Mouse (Mus musculus): ENCODE results near the gene Kdm1a. TPM values are rescaled to one million over a fixed set of nuclear protein-coding genes. Genes with fewer than 3 reads are reported as not detected.

The Kdm1a gene
- polyA plus RNA-seq, 1 experiment from 2014 or later = 93.8 TPM

- H3K4me1 ChIP-seq (replicated peaks; ENCODE audit: control insufficient read depth, insufficient read depth, low read length) = peaks cover 24% of the 10 kb centered on the region
- no peak for ATAC-seq (ENCODE audit: low FRiP score)
- H3K4me3 ChIP-seq (replicated peaks; ENCODE audit: low read length) = no peak overlapping the region
- no peak overlapping the region for H3K27ac ChIP-seq
- 86% methylated on average over 2 of the region's 2 CpGs for WGBS
- no peak for DNase-seq (ENCODE audit: low spot score)
- no peaks in the 10 kb centered on the region for H3K27me3 ChIP-seq (ENCODE audit: control insufficient read depth, insufficient read depth, low read length)
- no peak overlapping the region for H3K4me2 ChIP-seq (replicated peaks)
- no peak overlapping the region for H3K9ac ChIP-seq
- peaks cover 14% of the 10 kb centered on the region for H3K36me3 ChIP-seq (replicated peaks; ENCODE audit: control insufficient read depth, insufficient read depth)
- no peaks in the 10 kb centered on the region for H3K9me3 ChIP-seq (ENCODE audit: control insufficient read depth, low read length)
Measured at GRCm38 (mm10) chr4:136594006-136594405, 8.5 kb downstream of the Kdm1a start.

DNA sequence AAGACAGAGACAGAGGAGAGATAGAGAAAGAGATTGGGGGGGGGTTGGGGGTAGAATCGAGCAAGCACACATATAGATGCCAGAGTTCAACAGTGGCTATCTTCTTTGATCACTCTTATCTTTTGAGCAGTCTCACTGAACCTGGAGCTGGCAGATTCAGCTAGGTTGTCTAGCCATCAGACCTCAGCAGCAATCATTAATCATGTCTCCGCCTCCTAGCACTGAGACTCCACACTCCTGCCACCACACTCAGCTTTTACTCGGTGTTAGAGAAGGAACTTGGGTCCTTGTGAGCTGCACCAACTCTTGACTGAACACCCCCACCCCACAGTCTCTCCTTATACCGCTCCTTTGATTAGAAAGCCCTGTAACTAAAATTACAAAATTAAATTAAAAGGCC lies 10.4 kb downstream of the Kdm1a start:
- Histone ChIP-seq H3K4me2 (replicated peaks) (no peak overlapping the region), H3K4me1 (replicated peaks; ENCODE audit: control insufficient read depth, insufficient read depth, low read length) (peaks cover 32% of the 10 kb centered on the region)
- 74% methylated on average over 4 of the region's 4 CpGs for WGBS

DNA sequence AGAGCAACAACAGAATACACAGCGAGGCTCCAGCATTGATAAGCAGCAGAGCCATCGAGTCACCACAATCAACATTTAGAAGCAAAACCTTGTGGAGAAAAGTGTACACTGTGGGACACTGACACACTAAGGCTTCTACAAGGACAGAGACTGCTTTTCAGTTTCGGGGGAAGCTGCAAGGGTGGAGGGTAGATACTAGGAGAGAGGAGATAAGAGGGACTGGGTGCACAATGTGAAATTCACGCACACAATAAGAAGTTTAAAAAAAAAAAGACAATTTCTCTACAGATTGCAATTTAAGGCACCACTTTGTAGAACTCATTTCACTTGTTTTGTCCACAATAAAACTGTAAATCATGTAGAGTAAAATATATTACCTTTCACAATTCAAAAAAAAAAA lies 14.5 kb downstream of the Kdm1a start:
- ATAC-seq (ENCODE audit: low FRiP score) (no peak), DNase-seq (ENCODE audit: low spot score) (no peak)
- H3K36me3 ChIP-seq (replicated peaks; ENCODE audit: control insufficient read depth, insufficient read depth) = peaks cover 14% of the 10 kb centered on the region
- 91% methylated on average over 4 of the region's 4 CpGs for WGBS
- H3K4me1 ChIP-seq (replicated peaks; ENCODE audit: control insufficient read depth, insufficient read depth, low read length) = peaks cover 17% of the 10 kb centered on the region
- H3K27ac ChIP-seq = no peak overlapping the region
- no peak overlapping the region for H3K9ac ChIP-seq
- H3K4me2 ChIP-seq (replicated peaks) = no peak overlapping the region
- no peak overlapping the region for H3K4me3 ChIP-seq (replicated peaks; ENCODE audit: low read length)
- no peaks in the 10 kb centered on the region for H3K9me3 ChIP-seq (ENCODE audit: control insufficient read depth, low read length)
- H3K27me3 ChIP-seq (ENCODE audit: control insufficient read depth, insufficient read depth, low read length) = no peaks in the 10 kb centered on the region

More for the DNA sequence above, 10.4 kb downstream of the Kdm1a start:
- no peak overlapping the region for H3K9ac ChIP-seq
- H3K36me3 ChIP-seq (replicated peaks; ENCODE audit: control insufficient read depth, insufficient read depth) = peaks cover 14% of the 10 kb centered on the region
- no peaks in the 10 kb centered on the region for H3K9me3 ChIP-seq (ENCODE audit: control insufficient read depth, low read length)
- DNase-seq (ENCODE audit: low spot score) (no peak), ATAC-seq (ENCODE audit: low FRiP score) (no peak)
- no peaks in the 10 kb centered on the region for H3K27me3 ChIP-seq (ENCODE audit: control insufficient read depth, insufficient read depth, low read length)
- H3K4me3 ChIP-seq (replicated peaks; ENCODE audit: low read length) = no peak overlapping the region
- H3K27ac ChIP-seq = no peak overlapping the region

- H3K9me3 ChIP-seq (ENCODE audit: control insufficient read depth, low read length) = no peaks in the 10 kb centered on the region
- 86% methylated on average over 4 of the region's 4 CpGs for WGBS
- H3K4me2 ChIP-seq (replicated peaks) = no peak overlapping the region
- ATAC-seq (ENCODE audit: low FRiP score) (no peak), DNase-seq (ENCODE audit: low spot score) (no peak)
- H3K4me1 ChIP-seq (replicated peaks; ENCODE audit: control insufficient read depth, insufficient read depth, low read length) = peaks cover 21% of the 10 kb centered on the region
- H3K9ac ChIP-seq = no peak overlapping the region
- H3K4me3 ChIP-seq (replicated peaks; ENCODE audit: low read length) = no peak overlapping the region
- H3K27ac ChIP-seq = no peak overlapping the region
- H3K27me3 ChIP-seq (ENCODE audit: control insufficient read depth, insufficient read depth, low read length) = no peaks in the 10 kb centered on the region
- peaks cover 14% of the 10 kb centered on the region for H3K36me3 ChIP-seq (replicated peaks; ENCODE audit: control insufficient read depth, insufficient read depth)
Measured at GRCm38 (mm10) chr4:136587221-136587827, 15.2 kb downstream of the Kdm1a start.

GRCm38 (mm10) chr4:136581885-136582284 lies 20.6 kb downstream of the Kdm1a start:
- Histone ChIP-seq H3K4me2 (replicated peaks) (no peak overlapping the region), H3K4me3 (replicated peaks; ENCODE audit: low read length) (no peak overlapping the region), H3K27me3 (ENCODE audit: control insufficient read depth, insufficient read depth, low read length) (no peaks in the 10 kb centered on the region), H3K4me1 (replicated peaks; ENCODE audit: control insufficient read depth, insufficient read depth, low read length) (peaks cover 8% of the 10 kb centered on the region), H3K9me3 (ENCODE audit: control insufficient read depth, low read length) (no peaks in the 10 kb centered on the region), H3K27ac (no peak overlapping the region), H3K36me3 (replicated peaks; ENCODE audit: control insufficient read depth, insufficient read depth) (peaks cover 3% of the 10 kb centered on the region; the same call in 1 of the 2 replicates), H3K9ac (no peak overlapping the region)
- ATAC-seq (ENCODE audit: low FRiP score) = no peak
- no peak for DNase-seq (ENCODE audit: low spot score)
- 83% methylated on average over 3 of the region's 3 CpGs for WGBS

- H3K4me1 ChIP-seq (replicated peaks; ENCODE audit: control insufficient read depth, insufficient read depth, low read length) = no peaks in the 10 kb centered on the region
- H3K27me3 ChIP-seq (ENCODE audit: control insufficient read depth, insufficient read depth, low read length) = no peaks in the 10 kb centered on the region
- H3K27ac ChIP-seq = no peak overlapping the region
- no peaks in the 10 kb centered on the region for H3K9me3 ChIP-seq (ENCODE audit: control insufficient read depth, low read length)
- H3K36me3 ChIP-seq (replicated peaks; ENCODE audit: control insufficient read depth, insufficient read depth) = peaks cover 85% of the 10 kb centered on the region
- no peak overlapping the region for H3K9ac ChIP-seq
- DNase-seq (ENCODE audit: low spot score) = no peak
- H3K4me3 ChIP-seq (replicated peaks; ENCODE audit: low read length) = no peak overlapping the region
- no peak overlapping the region for H3K4me2 ChIP-seq (replicated peaks)
- no peak for ATAC-seq (ENCODE audit: low FRiP score)
Measured at GRCm38 (mm10) chr4:136569998-136570397, 32.5 kb downstream of the Kdm1a start.

- Histone ChIP-seq H3K27ac (no peak overlapping the region), H3K4me2 (replicated peaks) (no peak overlapping the region), H3K27me3 (ENCODE audit: control insufficient read depth, insufficient read depth, low read length) (no peaks in the 10 kb centered on the region), H3K36me3 (replicated peaks; ENCODE audit: control insufficient read depth, insufficient read depth) (peaks cover 93% of the 10 kb centered on the region), H3K9me3 (ENCODE audit: control insufficient read depth, low read length) (no peaks in the 10 kb centered on the region), H3K4me1 (replicated peaks; ENCODE audit: control insufficient read depth, insufficient read depth, low read length) (no peaks in the 10 kb centered on the region), H3K4me3 (replicated peaks; ENCODE audit: low read length) (no peak overlapping the region), H3K9ac (no peak overlapping the region)
- 79% methylated on average over 3 of the region's 3 CpGs for WGBS
- DNase-seq (ENCODE audit: low spot score) (no peak), ATAC-seq (ENCODE audit: low FRiP score) (no peak)
Measured at GRCm38 (mm10) chr4:136568629-136569028, 33.9 kb downstream of the Kdm1a start.

GRCm38 (mm10) chr4:136562755-136563154 lies 39.8 kb downstream of the Kdm1a start:
- ATAC-seq (ENCODE audit: low FRiP score) = no peak
- no peak overlapping the region for H3K9ac ChIP-seq
- WGBS = 84% methylated on average over 6 of the region's 6 CpGs
- H3K36me3 ChIP-seq (replicated peaks; ENCODE audit: control insufficient read depth, insufficient read depth) = peaks cover 90% of the 10 kb centered on the region
- H3K27me3 ChIP-seq (ENCODE audit: control insufficient read depth, insufficient read depth, low read length) = no peaks in the 10 kb centered on the region
- H3K4me3 ChIP-seq (replicated peaks; ENCODE audit: low read length) = no peak overlapping the region
- no peak overlapping the region for H3K27ac ChIP-seq
- no peak overlapping the region for H3K4me2 ChIP-seq (replicated peaks)
- no peaks in the 10 kb centered on the region for H3K4me1 ChIP-seq (replicated peaks; ENCODE audit: control insufficient read depth, insufficient read depth, low read length)
- no peaks in the 10 kb centered on the region for H3K9me3 ChIP-seq (ENCODE audit: control insufficient read depth, low read length)
- DNase-seq (ENCODE audit: low spot score) = no peak

DNA sequence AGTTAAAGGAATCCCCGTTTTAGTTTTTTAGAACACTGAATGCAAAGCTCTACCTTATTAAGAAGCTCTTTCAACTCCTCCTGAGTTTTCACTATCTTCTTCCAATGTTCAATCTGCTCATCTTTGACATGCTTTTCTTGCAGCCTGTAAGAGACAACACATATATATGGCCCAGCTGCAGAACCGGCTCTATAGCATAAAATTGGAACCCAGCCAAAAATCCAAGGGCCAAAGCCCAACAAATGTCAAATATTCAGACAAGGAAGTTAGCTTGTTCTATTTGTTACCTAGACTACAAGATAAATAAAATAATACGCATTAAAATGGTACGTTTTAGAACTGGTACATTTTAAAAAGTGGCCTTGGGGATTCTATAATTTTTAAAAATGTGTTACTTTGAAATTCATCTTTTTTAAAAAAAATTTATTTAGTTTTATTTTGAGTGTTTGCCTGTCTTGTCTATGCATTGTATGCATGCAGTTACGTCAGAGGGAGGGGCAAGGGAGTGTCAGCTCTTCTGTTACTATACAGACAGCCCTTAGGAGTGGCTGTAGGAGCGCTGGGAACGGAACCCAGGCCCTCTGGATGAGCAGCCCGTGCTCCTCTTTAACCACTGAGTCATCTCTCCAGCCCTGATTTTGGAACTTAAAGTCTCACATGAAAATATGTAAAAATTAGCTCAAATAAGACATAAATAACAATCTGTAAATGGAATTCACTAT lies 42.1 kb downstream of the Kdm1a start:
- Histone ChIP-seq H3K9me3 (ENCODE audit: control insufficient read depth, low read length) (no peaks in the 10 kb centered on the region), H3K4me2 (replicated peaks) (no peak overlapping the region), H3K4me1 (replicated peaks; ENCODE audit: control insufficient read depth, insufficient read depth, low read length) (no peaks in the 10 kb centered on the region), H3K27me3 (ENCODE audit: control insufficient read depth, insufficient read depth, low read length) (no peaks in the 10 kb centered on the region), H3K4me3 (replicated peaks; ENCODE audit: low read length) (no peak overlapping the region), H3K36me3 (replicated peaks; ENCODE audit: control insufficient read depth, insufficient read depth) (peaks cover 91% of the 10 kb centered on the region), H3K9ac (no peak overlapping the region), H3K27ac (no peak overlapping the region)
- 89% methylated on average over 8 of the region's 8 CpGs for WGBS
- no peak for ATAC-seq (ENCODE audit: low FRiP score)
- no peak for DNase-seq (ENCODE audit: low spot score)
